Mouse (Mus musculus): ENCODE data around the gene Tnfsfm13.

GRCm38 (mm10) chr11:69723074-69723473 is 27.2 kb upstream of the Tnfsfm13 start:
- TF ChIP-seq POLR2A (IDR thresholded peaks at IDR 0.05; ENCODE audit: insufficient read depth, low read depth, low read length) (no peak), CTCF (IDR thresholded peaks at IDR 0.05; ENCODE audit: insufficient read depth, low read depth, low read length) (no peak)
